Mouse (Mus musculus) intestine, postnatal 0 days (tissue): ENCODE results near the gene Was. TPM values are rescaled to one million over a fixed set of nuclear protein-coding genes. Genes with fewer than 3 reads are reported as not detected.
A peak's percentile ranks its signal among the peaks of the same experiment; 100 is the strongest.

ENCODE experiments used
- ATAC-seq: fragments of 200-750 bp; cut with Nextera tagmentation; 2 replicates; pipeline ENCODE4 v1.8.0; 2017; ENCODE audit warnings: mild to moderate bottlenecking, moderate TSS enrichment, moderate library complexity
- H3K27ac ChIP-seq: fragments of 300-500 bp; sonication (generic); 2 replicates; pipeline ENCODE4 v1.5.1; 2014; ENCODE audit warnings: mild to moderate bottlenecking, low read depth, low read length, moderate library complexity
- H3K27me3 ChIP-seq: fragments of 300-500 bp; sonication (generic); replicated peaks from 2 replicates; pipeline ENCODE4 v1.6.1; 2014; ENCODE audit warnings: low read length, mixed read lengths; ENCODE audit not compliant: control insufficient read depth, insufficient read depth
- H3K36me3 ChIP-seq: fragments of 300-500 bp; sonication (generic); 2 replicates; pipeline ENCODE4 v1.6.1; 2014; ENCODE audit warnings: mild to moderate bottlenecking, moderate library complexity; ENCODE audit not compliant: control insufficient read depth, insufficient read depth
- H3K4me1 ChIP-seq: fragments of 300-500 bp; sonication (generic); replicated peaks from 2 replicates; pipeline ENCODE4 v1.6.1; 2014; ENCODE audit warnings: antibody characterized with exemption, low read length, mixed read lengths; ENCODE audit not compliant: control insufficient read depth, insufficient read depth
- H3K4me2 ChIP-seq: fragments of 300-500 bp; sonication (generic); replicated peaks from 2 replicates; pipeline ENCODE4 v1.6.1; 2014; ENCODE audit warnings: low read depth, mild to moderate bottlenecking, moderate library complexity
- H3K4me3 ChIP-seq: fragments of 300-500 bp; sonication (generic); 2 replicates; pipeline ENCODE4 v1.5.1; 2014; ENCODE audit warnings: low read depth, low read length
- H3K9ac ChIP-seq: fragments of 300-500 bp; sonication (generic); 2 replicates; pipeline ENCODE4 v1.6.1; 2014; ENCODE audit warnings: mild to moderate bottlenecking, low read depth, low read length
- H3K9me3 ChIP-seq: fragments of 300-500 bp; sonication (generic); 2 replicates; pipeline ENCODE4 v1.6.1; 2016; ENCODE audit warnings: mixed run types; ENCODE audit not compliant: control insufficient read depth
- CTCF ChIP-seq: sonication (generic); IDR thresholded peaks from 2 replicates; pipeline ENCODE4 v1.5.1; 2016; ENCODE audit warnings: low read depth, mild to moderate bottlenecking, control low read depth, antibody characterized with exemption, moderate library complexity
- WGBS: fragments of 180-500 bp; shearing (Covaris S2); extraction: QIAGEN DNeasy Blood & Tissue Kit; methylation state at CpG from one replicate; pipeline ENCODE4 v1.1.7; 2014; 5-methylcytosine and 5-hydroxymethylcytosine counted together
- polyA plus RNA-seq: library from polyadenylated mRNA; unstranded; fragments of >200 nt; fragmentation: Nextera tagmentation; extraction: Ambion mirVana; gene quantifications from 2 replicates; pipeline ENCODE4 v1.2.1, GENCODE M21; 2015

Gene Was
- polyA plus RNA-seq, 1 experiment from 2014 or later: 0.48 TPM

DNA sequence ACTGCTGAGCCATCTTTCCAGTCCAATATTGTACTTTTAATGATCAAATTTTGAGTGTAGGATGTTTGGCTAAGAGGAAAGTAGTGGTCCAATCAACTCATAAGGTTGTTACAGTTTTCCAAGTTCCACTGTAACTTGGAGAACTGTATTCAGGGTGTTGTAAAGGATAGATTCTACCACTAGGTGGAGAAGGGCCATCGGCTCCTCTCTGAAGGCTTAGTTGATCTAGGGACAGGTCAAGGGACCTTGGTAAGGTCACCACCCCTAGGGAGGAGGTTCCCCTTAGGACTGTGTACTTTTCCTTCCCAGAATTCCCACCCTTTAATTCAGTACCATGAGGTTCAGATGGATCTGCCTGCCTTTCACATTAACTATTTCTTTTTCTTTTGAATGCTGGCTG is 57.3 kb downstream of the Was start:
- H3K4me3 ChIP-seq: no peak overlapping the region
- H3K27ac ChIP-seq: no peak overlapping the region
- no peaks in the 10 kb centered on the region for H3K27me3 ChIP-seq
- no peak for ATAC-seq
- peak; percentile 46 for TF ChIP-seq CTCF
- whole genome bisulfite sequencing: 75% methylated on average over 1 of the region's 1 CpGs
- H3K36me3 ChIP-seq: no peaks in the 10 kb centered on the region
- no peaks in the 10 kb centered on the region for H3K9me3 ChIP-seq
- no peak overlapping the region for H3K9ac ChIP-seq
- H3K4me1 ChIP-seq: no peaks in the 10 kb centered on the region
- no peak overlapping the region for H3K4me2 ChIP-seq

Other genes with a start within 250 kb of the Was start
- 21.0 and 22.8 TPM in 2 replicates for gene Otud5, start 249.1 kb downstream of the Was start, polyA plus RNA-seq
- 9.2 and 10.2 TPM in 2 replicates for gene Pim2, start 212.2 kb downstream of the Was start, polyA plus RNA-seq
- 24.3 and 27.0 TPM in 2 replicates for gene Slc35a2, start 206.5 kb downstream of the Was start, polyA plus RNA-seq
- gene Pqbp1, start 191.2 kb downstream of the Was start, polyA plus RNA-seq: 63.1 and 64.3 TPM in 2 replicates
- gene Timm17b, start 191.1 kb downstream of the Was start, polyA plus RNA-seq: 106 and 109 TPM in 2 replicates
- gene Gm10491, start 182.7 kb downstream of the Was start, polyA plus RNA-seq: not detected in 2 replicates
- gene Gm10490, start 181.0 kb downstream of the Was start, polyA plus RNA-seq: not detected in 2 replicates
- 17.5 and 18.0 TPM in 2 replicates for gene Pcsk1n, start 170.7 kb downstream of the Was start, polyA plus RNA-seq
- gene Eras, start 161.9 kb downstream of the Was start, polyA plus RNA-seq: not detected in 2 replicates
- gene Hdac6, start 142.6 kb downstream of the Was start, polyA plus RNA-seq: 4.6 and 5.4 TPM in 2 replicates
- 0.08 TPM in 1 of 2 replicates, not detected in the other for gene Gata1, start 112.4 kb downstream of the Was start, polyA plus RNA-seq
- gene Glod5, start 72.0 kb downstream of the Was start, polyA plus RNA-seq: 39.5 and 41.4 TPM in 2 replicates
- 15.5 and 16.5 TPM in 2 replicates for gene Suv39h1, start 15.7 kb downstream of the Was start, polyA plus RNA-seq
- gene Wdr13, start 42.4 kb upstream of the Was start, polyA plus RNA-seq: 10.1 and 13.6 TPM in 2 replicates
- 591 and 623 TPM in 2 replicates for gene Rbm3, start 55.4 kb upstream of the Was start, polyA plus RNA-seq
- 4.0 and 4.5 TPM in 2 replicates for gene Tbc1d25, start 85.7 kb upstream of the Was start, polyA plus RNA-seq
- 67.1 and 73.3 TPM in 2 replicates for gene Ebp, start 103.0 kb upstream of the Was start, polyA plus RNA-seq
- gene Porcn, start 116.0 kb upstream of the Was start, polyA plus RNA-seq: 4.3 TPM in 2 replicates
- 13.1 and 14.1 TPM in 2 replicates for gene Ftsj1, start 161.9 kb upstream of the Was start, polyA plus RNA-seq
- 1.1 and 1.3 TPM in 2 replicates for gene Slc38a5, start 180.6 kb upstream of the Was start, polyA plus RNA-seq
- gene Ssxb10, start 236.9 kb upstream of the Was start, polyA plus RNA-seq: not detected in 2 replicates